Mouse (Mus musculus) hindbrain, postnatal 0 days (tissue): ENCODE data around the gene Chrna9. TPM values are rescaled to one million over a fixed set of nuclear protein-coding genes. Genes with fewer than 3 reads are reported as not detected.

Experiments
- ATAC-seq: fragments of 200-750 bp; cut with Nextera tagmentation; 2 replicates; pipeline ENCODE4 v1.8.0; 2017; ENCODE audit warnings: mild to moderate bottlenecking, moderate TSS enrichment, moderate library complexity
- DNase-seq: peaks from one replicate; pipeline ENCODE4 v3.0.0-alpha.2; 2015; ENCODE audit warnings: low spot score
- H3K27ac ChIP-seq: fragments of 300-500 bp; sonication (generic); 2 replicates; pipeline ENCODE4 v1.5.1; 2014; ENCODE audit warnings: mild to moderate bottlenecking
- H3K27me3 ChIP-seq: fragments of 300-500 bp; sonication (generic); 2 replicates; pipeline ENCODE4 v1.6.1; 2014; ENCODE audit warnings: low read length, mixed read lengths; ENCODE audit not compliant: insufficient read depth
- H3K36me3 ChIP-seq: fragments of 300-500 bp; sonication (generic); 2 replicates; pipeline ENCODE4 v1.6.1; 2014; ENCODE audit warnings: low read length, mixed read lengths; ENCODE audit not compliant: insufficient read depth
- H3K4me1 ChIP-seq: fragments of 300-500 bp; sonication (generic); 2 replicates; pipeline ENCODE4 v1.6.1; 2014; ENCODE audit warnings: antibody characterized with exemption, low read length, mixed read lengths; ENCODE audit not compliant: insufficient read depth
- H3K4me2 ChIP-seq: fragments of 300-500 bp; sonication (generic); 2 replicates; pipeline ENCODE4 v1.6.1; 2014; ENCODE audit warnings: low read depth, mild to moderate bottlenecking, low read length, moderate library complexity, mixed read lengths
- H3K4me3 ChIP-seq: fragments of 300-500 bp; sonication (generic); 2 replicates; pipeline ENCODE4 v1.5.1; 2014; ENCODE audit warnings: low read length
- H3K9ac ChIP-seq: fragments of 300-500 bp; sonication (generic); replicated peaks from 2 replicates; pipeline ENCODE4 v1.6.1; 2014; ENCODE audit warnings: mild to moderate bottlenecking, low read length, moderate library complexity, mixed read lengths
- H3K9me3 ChIP-seq: fragments of 300-500 bp; sonication (generic); 2 replicates; pipeline ENCODE4 v1.6.1; 2016; ENCODE audit warnings: low read length, mixed read lengths
- CTCF ChIP-seq: IDR thresholded peaks from 2 replicates; pipeline ENCODE4 v1.5.1; 2016; ENCODE audit warnings: antibody characterized with exemption, control low read depth, low read depth
- WGBS: fragments of 180-500 bp; shearing (Covaris S2); extraction: QIAGEN DNeasy Blood & Tissue Kit; methylation state at CpG from one replicate; pipeline ENCODE4 v1.1.7; 2014; 5-methylcytosine and 5-hydroxymethylcytosine counted together
- polyA plus RNA-seq: library from polyadenylated mRNA; unstranded; fragments of >200 nt; fragmentation: Nextera tagmentation; extraction: Ambion mirVana; gene quantifications from 2 replicates; pipeline ENCODE4 v1.2.1, GENCODE M21; 2015
- total RNA-seq: library from RNA; depleted of rRNA; stranded (reverse); fragments of >200 nt; gene quantifications from 2 replicates; pipeline ENCODE4 v1.2.3, GENCODE M21; 2014

Gene Chrna9
- total and polyA plus RNA-seq, 2 experiments from 2014 or later: not detected

- Histone ChIP-seq H3K4me3 (no peak overlapping the region), H3K27ac (no peak overlapping the region), H3K36me3 (no peaks in the 10 kb centered on the region), H3K4me2 (no peak overlapping the region), H3K9me3 (no peaks in the 10 kb centered on the region), H3K27me3 (no peaks in the 10 kb centered on the region), H3K4me1 (no peaks in the 10 kb centered on the region), H3K9ac (no peak overlapping the region)
- ATAC-seq (no peak), DNase-seq (no peak)
- 78% methylated on average over 6 of the region's 6 CpGs for WGBS
- no peak for TF ChIP-seq CTCF
Measured at GRCm38 (mm10) chr5:65994643-65995042, 59.9 kb downstream of the Chrna9 start.

- DNase-seq (no peak), ATAC-seq (no peak)
- no peaks in the 10 kb centered on the region for H3K36me3 ChIP-seq
- no peak for TF ChIP-seq CTCF
- H3K27ac ChIP-seq: no peak overlapping the region
- no peaks in the 10 kb centered on the region for H3K27me3 ChIP-seq
- H3K4me1 ChIP-seq: no peaks in the 10 kb centered on the region
- no peak overlapping the region for H3K4me2 ChIP-seq
- no peaks in the 10 kb centered on the region for H3K9me3 ChIP-seq
- no peak overlapping the region for H3K4me3 ChIP-seq
- H3K9ac ChIP-seq: no peak overlapping the region
Measured at GRCm38 (mm10) chr5:65997813-65998212, 63.1 kb downstream of the Chrna9 start.

GRCm38 (mm10) chr5:65999106-65999505, 64.4 kb downstream of the Chrna9 start:
- 88% methylated on average over 7 of the region's 7 CpGs for WGBS
- H3K36me3 ChIP-seq: no peaks in the 10 kb centered on the region
- no peak overlapping the region for H3K27ac ChIP-seq
- no peak for DNase-seq
- no peak overlapping the region for H3K4me3 ChIP-seq
- H3K27me3 ChIP-seq: no peaks in the 10 kb centered on the region
- H3K4me1 ChIP-seq: no peaks in the 10 kb centered on the region
- H3K9ac ChIP-seq: no peak overlapping the region
- TF ChIP-seq CTCF: no peak
- no peak for ATAC-seq
- no peak overlapping the region for H3K4me2 ChIP-seq
- no peaks in the 10 kb centered on the region for H3K9me3 ChIP-seq

- no peak overlapping the region for H3K4me2 ChIP-seq
- WGBS: 74% methylated on average over 7 of the region's 7 CpGs
- H3K36me3 ChIP-seq: no peaks in the 10 kb centered on the region
Measured at GRCm38 (mm10) chr5:66000074-66000473, 65.4 kb downstream of the Chrna9 start.

GRCm38 (mm10) chr5:66000567-66001125, 65.9 kb downstream of the Chrna9 start:
- Histone ChIP-seq H3K4me2 (no peak overlapping the region), H3K9me3 (no peaks in the 10 kb centered on the region), H3K4me3 (no peak overlapping the region), H3K27me3 (no peaks in the 10 kb centered on the region), H3K27ac (no peak overlapping the region), H3K36me3 (no peaks in the 10 kb centered on the region), H3K4me1 (no peaks in the 10 kb centered on the region), H3K9ac (no peak overlapping the region)
- 77% methylated on average over 6 of the region's 6 CpGs for WGBS
- no peak for TF ChIP-seq CTCF
- DNase-seq: no peak
- no peak for ATAC-seq

More at GRCm38 (mm10) chr5:66000074-66000473, 65.4 kb downstream of the Chrna9 start:
- Histone ChIP-seq H3K27me3 (no peaks in the 10 kb centered on the region), H3K9me3 (no peaks in the 10 kb centered on the region), H3K9ac (no peak overlapping the region), H3K4me1 (no peaks in the 10 kb centered on the region), H3K4me3 (no peak overlapping the region), H3K27ac (no peak overlapping the region)
- DNase-seq: no peak
- no peak for ATAC-seq
- TF ChIP-seq CTCF: no peak

- Histone ChIP-seq H3K4me2 (no peak overlapping the region), H3K9me3 (no peaks in the 10 kb centered on the region), H3K27ac (no peak overlapping the region), H3K27me3 (no peaks in the 10 kb centered on the region), H3K9ac (no peak overlapping the region), H3K4me3 (no peak overlapping the region), H3K4me1 (no peaks in the 10 kb centered on the region), H3K36me3 (no peaks in the 10 kb centered on the region)
- ATAC-seq (no peak), DNase-seq (no peak)
- TF ChIP-seq CTCF: no peak
- 78% methylated on average over 5 of the region's 5 CpGs for WGBS
Measured at GRCm38 (mm10) chr5:66001232-66001631, 66.5 kb downstream of the Chrna9 start.

GRCm38 (mm10) chr5:66004134-66004925, 69.6 kb downstream of the Chrna9 start, which contains the start of gene 9130230L23Rik:
Gene 9130230L23Rik (minus strand): TSS chr5:66004285.
- no peak for TF ChIP-seq CTCF
- no peak within 1 kb of the TSS for H3K27ac ChIP-seq
- WGBS: 74% methylated on average over 14 of the region's 14 CpGs

More at GRCm38 (mm10) chr5:66004134-66004925, 69.6 kb downstream of the Chrna9 start, which contains the start of gene 9130230L23Rik:
- H3K9ac ChIP-seq: no peak within 1 kb of the TSS
- no peaks in the 10 kb centered on the region for H3K4me1 ChIP-seq
- H3K36me3 ChIP-seq: no peaks in the 10 kb centered on the region
- ATAC-seq (no peak), DNase-seq (no peak)
- H3K27me3 ChIP-seq: no peaks in the 10 kb centered on the region
- no peak within 1 kb of the TSS for H3K4me2 ChIP-seq
- H3K4me3 ChIP-seq: no peak within 1 kb of the TSS
- H3K9me3 ChIP-seq: no peaks in the 10 kb centered on the region
